Mouse (Mus musculus): ENCODE results near the gene Rfx4.

Gene Rfx4

GRCm38 (mm10) chr10:84758483-84759431 is 2.9 kb downstream of the Rfx4 start:
- DNase-seq = no peak

DNA sequence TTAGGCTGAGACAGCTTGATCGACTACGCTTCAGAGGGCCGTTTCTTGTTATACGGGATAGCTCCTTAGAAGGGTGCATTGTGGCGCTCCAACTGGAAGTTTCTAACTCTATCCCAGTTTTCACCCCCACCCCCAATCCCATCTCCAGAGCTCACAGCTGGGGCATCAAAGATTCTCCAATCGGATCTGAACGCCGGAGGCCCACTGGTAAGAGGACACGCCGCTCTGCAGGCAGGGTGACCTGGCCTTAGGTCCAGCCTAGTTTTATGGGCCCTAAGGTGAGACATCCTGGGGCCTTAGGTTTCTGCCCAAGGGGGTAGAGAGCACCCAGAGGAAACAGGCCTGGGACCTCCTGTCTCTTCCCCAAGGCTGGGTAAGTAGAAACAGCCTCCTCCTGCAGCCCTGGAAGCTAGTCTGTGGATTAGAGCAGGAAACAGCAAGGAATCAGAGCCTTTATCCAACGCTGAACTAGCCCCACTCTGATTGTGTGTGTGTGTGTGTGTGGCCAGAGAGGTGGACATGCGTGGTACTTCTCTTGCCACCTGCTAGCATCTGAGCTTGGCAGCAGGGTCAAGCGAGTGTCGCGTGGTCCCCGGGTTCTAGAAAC is 3.8 kb downstream of the Rfx4 start:
- no peak for DNase-seq

DNA sequence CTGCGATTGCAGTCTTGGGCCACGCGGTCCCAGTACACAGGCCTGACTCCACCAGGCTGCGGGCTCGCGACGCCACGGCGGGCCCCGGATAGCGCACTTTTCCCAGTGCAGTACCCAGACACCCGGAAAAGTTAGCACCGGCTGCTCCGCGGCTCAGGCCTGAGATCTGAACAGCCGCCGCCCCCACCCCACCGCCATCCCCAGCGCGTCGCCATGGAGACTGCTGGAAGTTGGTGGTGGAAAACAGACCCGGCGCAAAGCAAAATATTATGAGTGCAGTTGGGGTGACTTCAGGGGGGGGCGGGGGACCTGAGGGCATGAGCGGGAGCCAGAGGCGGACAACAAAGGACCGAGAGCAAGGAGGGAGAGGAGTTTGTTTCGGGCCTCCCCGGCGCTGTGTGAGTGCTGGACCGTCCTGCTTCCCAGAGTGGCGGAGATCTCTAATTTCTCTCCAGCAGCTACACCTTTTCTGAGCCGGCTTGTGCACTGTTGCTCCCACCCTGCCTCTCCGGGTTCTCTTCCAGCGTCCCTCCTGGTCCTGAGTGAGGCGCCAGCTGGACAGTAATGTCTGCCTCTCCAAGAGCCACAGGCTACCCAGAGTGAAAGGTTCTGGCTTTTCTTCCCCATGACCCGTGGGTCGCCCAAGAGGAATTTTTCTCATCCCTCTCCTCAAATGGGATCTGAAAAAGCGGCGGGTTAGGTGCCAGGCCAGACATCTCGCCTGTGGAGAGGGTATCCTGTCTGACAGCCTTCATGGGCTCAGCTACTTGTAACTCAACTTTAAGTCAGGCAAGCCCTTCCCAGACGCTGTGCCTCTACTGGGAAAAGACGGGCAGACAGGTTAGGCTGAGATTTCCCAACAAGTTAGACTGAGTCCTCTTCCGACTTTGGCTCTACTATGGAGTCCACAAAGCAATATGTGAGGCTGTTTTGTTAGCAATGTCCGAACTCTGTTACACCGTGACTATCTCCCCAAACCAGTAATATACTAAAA is 4.6 kb downstream of the Rfx4 start:
- no peak for DNase-seq

DNA sequence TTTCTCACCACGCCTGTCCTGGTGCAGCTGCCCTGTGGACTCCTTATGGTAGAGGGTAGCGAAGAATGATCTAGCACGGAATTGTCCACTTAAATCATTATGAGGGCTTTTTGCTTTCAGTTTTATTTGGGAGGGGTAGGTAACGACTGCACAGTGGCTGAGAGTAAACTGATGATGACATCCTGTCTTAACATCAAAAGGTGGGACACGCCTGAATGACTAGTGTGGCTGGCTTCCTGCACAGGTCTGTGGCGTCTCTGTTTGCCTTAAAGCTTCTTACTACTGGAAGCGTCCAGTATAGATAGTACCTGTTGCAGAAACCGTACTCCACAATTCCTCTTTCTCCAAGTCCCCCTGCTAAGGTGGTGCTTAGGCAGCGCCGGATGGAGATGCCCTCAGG is 12.9 kb downstream of the Rfx4 start:
- no peak for DNase-seq

GRCm38 (mm10) chr10:84772380-84773130 is 16.7 kb downstream of the Rfx4 start:
- no peak for DNase-seq

- DNase-seq = no peak
Measured at GRCm38 (mm10) chr10:84773889-84774288, 18.0 kb downstream of the Rfx4 start.

DNA sequence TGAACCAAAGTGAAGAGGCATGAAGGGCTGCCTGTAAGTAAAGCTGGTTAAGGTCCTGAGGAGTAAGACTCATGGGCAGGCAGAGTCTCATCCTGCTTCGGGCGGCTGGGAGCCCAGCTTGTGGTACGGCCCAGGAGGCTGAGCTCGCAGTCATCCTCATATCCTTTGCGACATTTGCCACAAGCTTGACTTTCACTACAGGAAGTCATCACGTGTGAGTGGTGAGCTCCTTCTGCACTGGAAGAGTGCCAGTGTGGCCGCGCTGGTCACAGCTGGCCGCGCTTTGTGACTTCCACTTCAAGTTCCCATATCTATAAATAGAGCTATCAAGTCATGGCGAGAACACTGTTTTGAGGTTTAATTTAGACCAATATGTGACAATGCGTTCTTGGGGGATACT is 18.7 kb downstream of the Rfx4 start:
- peak; percentile 9 to 35 for DNase-seq

- no peak for DNase-seq
Measured at GRCm38 (mm10) chr10:84777109-84777508, 21.2 kb downstream of the Rfx4 start.

GRCm38 (mm10) chr10:84777974-84778373 is 22.1 kb downstream of the Rfx4 start:
- no peak for DNase-seq

DNA sequence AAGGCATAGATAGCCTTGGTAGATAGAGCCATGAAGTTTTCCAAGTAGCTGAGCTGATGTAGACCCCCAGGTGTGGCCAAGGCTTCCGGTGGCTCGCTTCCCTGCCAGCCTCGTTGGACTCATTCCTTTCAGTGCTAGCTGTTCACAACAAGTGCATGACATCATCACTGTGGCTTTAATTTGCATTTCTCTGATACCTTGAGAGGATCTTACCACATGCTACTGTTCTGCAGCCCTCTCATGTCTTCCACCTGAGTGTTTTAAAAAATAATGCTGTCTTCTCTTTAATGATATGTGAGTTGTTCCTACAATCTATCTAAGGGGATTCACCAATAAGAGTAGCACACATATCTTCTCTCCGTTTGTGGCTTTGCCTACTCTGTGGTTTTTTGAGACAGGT is 25.0 kb downstream of the Rfx4 start:
- DNase-seq = no peak

- DNase-seq = no peak
Measured at GRCm38 (mm10) chr10:84785339-84785738, 29.5 kb downstream of the Rfx4 start.

- no peak for DNase-seq
Measured at GRCm38 (mm10) chr10:84790323-84790722, 34.5 kb downstream of the Rfx4 start.

DNA sequence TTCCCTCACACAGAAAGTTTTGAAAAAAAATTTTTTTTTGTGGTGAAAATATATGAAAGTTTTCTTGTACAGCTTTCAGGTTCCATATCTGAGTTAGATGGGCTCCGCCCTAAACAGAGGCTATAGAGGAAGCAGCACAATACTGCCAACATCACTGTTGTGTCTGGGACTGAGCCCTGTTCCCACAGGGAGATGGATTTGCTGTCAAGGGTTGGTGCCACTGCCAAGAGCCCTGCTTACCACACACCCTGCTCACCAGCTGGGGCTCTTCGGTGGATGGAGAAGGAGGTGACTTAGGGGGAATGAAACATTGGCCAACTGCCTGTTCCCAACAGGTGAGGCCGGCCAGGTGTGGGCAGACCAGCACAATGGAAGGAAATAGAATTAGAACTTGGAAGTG is 35.3 kb downstream of the Rfx4 start:
- DNase-seq = no peak

DNA sequence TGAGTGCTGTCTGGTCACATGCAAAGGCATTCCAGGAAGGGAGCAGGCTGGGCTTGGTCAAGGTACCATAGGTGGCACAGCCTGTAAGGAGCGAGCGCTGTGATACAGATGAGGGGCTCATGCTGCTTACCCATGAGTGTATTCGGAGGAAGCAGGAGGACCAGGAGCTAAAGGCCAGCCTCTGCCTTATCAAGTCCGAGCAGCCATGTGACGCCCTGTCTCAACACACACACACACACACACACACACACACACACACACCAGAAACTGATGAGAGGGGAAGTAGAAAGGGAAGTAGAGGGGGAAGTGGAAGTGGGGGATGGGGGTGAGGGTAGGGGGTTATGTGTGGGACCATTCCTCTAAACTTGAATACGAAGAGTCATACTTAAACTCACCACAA is 45.7 kb downstream of the Rfx4 start:
- DNase-seq = no peak

GRCm38 (mm10) chr10:84803216-84803844 is 47.5 kb downstream of the Rfx4 start:
- no peak for DNase-seq

- no peak for DNase-seq
Measured at GRCm38 (mm10) chr10:84805576-84805975, 49.7 kb downstream of the Rfx4 start.

- DNase-seq = no peak
Measured at GRCm38 (mm10) chr10:84807206-84807605, 51.3 kb downstream of the Rfx4 start.

- no peak for DNase-seq
Measured at GRCm38 (mm10) chr10:84810030-84810849, 54.4 kb downstream of the Rfx4 start.

DNA sequence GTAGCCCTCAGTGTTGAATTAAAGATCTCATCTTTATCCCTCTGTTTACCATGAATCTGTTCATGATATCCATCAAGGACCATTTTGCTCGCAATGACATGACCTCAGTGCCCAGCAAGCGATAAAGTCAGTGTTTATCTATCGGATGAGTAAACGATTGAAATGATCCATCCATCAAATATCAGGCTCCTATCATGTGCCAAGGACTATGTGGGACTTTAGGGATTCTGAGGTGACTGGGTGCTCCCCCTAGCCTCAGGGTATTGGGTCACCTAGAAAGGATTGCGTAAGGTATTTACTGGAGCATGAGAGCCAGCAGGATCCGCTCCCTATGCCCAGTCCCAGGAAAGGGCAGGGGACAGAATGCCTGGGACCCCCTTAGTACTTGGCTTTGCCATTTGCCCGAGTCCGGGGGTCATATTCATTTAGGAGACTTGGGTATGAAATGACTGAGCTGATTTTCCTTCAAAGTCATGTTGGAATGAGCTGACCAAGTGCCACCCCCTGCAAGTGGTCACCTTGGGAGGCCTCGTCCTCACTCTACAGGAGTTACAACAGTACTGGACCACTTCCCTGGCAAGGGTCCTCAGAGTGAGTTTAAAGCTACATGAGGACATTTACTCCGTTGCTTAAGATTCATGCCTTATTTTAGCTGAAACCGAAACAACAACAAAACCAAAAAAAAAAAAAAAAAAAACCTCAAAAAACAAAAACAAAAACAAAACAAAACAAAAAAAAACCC is 55.5 kb downstream of the Rfx4 start:
- no peak for DNase-seq

DNA sequence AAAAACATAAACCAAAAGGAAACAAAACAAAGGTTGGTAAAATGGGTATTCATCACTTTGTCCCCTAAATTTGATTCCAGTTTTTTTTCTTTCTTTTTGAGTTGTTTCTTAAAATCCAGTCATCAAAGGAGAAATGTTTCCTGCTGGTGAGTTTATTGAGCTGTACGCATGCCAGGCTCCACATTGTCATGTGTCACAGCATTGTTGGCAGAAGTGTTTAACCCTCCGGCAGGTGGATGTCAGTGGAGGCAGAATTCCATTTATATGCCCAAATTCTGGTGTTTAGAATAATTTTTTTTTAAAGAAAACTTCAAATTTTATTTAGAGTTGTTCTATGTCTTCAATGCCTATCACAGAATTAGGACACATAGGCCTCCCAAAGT is 56.0 kb downstream of the Rfx4 start:
- no peak for DNase-seq

Measured in thymus, adult 18-20 months (tissue).